Mouse (Mus musculus) hindbrain, embryonic 13.5 days (tissue): ENCODE results near the gene Pnmal2. TPM values are rescaled to one million over a fixed set of nuclear protein-coding genes. Genes with fewer than 3 reads are reported as not detected.

Source experiments
- ATAC-seq: fragments of 200-750 bp; cut with Nextera tagmentation; 2 replicates; pipeline ENCODE4 v1.8.0; 2017; ENCODE audit warnings: moderate TSS enrichment; ENCODE audit not compliant: low FRiP score
- H3K27ac ChIP-seq: fragments of 300-500 bp; sonication (generic); 2 replicates; pipeline ENCODE4 v1.5.1; 2015; ENCODE audit warnings: inconsistent platforms, mild to moderate bottlenecking, moderate library complexity
- H3K27me3 ChIP-seq: fragments of 300-500 bp; sonication (generic); 2 replicates; pipeline ENCODE4 v1.6.1; 2015; ENCODE audit warnings: mild to moderate bottlenecking, inconsistent platforms
- H3K36me3 ChIP-seq: fragments of 300-500 bp; sonication (generic); 2 replicates; pipeline ENCODE4 v1.6.1; 2015; ENCODE audit warnings: mild to moderate bottlenecking, inconsistent platforms
- H3K4me1 ChIP-seq: fragments of 300-500 bp; sonication (generic); replicated peaks from 2 replicates; pipeline ENCODE4 v1.6.1; 2015; ENCODE audit warnings: inconsistent platforms
- H3K4me2 ChIP-seq: fragments of 300-500 bp; sonication (generic); 2 replicates; pipeline ENCODE4 v1.6.1; 2015; ENCODE audit warnings: inconsistent platforms, mild to moderate bottlenecking, moderate library complexity
- H3K4me3 ChIP-seq: fragments of 300-500 bp; sonication (generic); 2 replicates; pipeline ENCODE4 v1.5.1; 2015; ENCODE audit warnings: mild to moderate bottlenecking, inconsistent platforms
- H3K9ac ChIP-seq: fragments of 300-500 bp; sonication (generic); 2 replicates; pipeline ENCODE4 v1.6.1; 2015; ENCODE audit warnings: mild to moderate bottlenecking, inconsistent platforms
- H3K9me3 ChIP-seq: fragments of 300-500 bp; sonication (generic); 2 replicates; pipeline ENCODE4 v1.6.1; 2016; ENCODE audit warnings: inconsistent platforms
- WGBS: fragments of 180-500 bp; shearing (Covaris S2); methylation state at CpG from one replicate; pipeline ENCODE4 v1.1.7; 2015; 5-methylcytosine and 5-hydroxymethylcytosine counted together
- polyA plus RNA-seq: library from polyadenylated mRNA; unstranded; fragments of >200 nt; fragmentation: Nextera tagmentation; extraction: Ambion mirVana; gene quantifications from 2 replicates; pipeline ENCODE4 v1.2.1, GENCODE M21; 2015

The Pnmal2 gene
- polyA plus RNA-seq, 1 experiment from 2014 or later: 110 TPM

GRCm38 (mm10) chr7:16932704-16933577 lies 11.5 kb upstream of the Pnmal2 start:
- H3K9ac ChIP-seq: no peak overlapping the region
- WGBS: 31% methylated on average over 14 of the region's 14 CpGs

GRCm38 (mm10) chr7:16937312-16937711 lies 7.2 kb upstream of the Pnmal2 start:
- WGBS: 48% methylated on average over 4 of the region's 4 CpGs
- Histone ChIP-seq H3K36me3 (no peaks in the 10 kb centered on the region), H3K27ac (peak overlapping the region; percentile 89; the same call in 1 of the 2 replicates), H3K9ac (no peak overlapping the region), H3K27me3 (no peaks in the 10 kb centered on the region), H3K4me3 (no peak overlapping the region), H3K9me3 (no peaks in the 10 kb centered on the region), H3K4me1 (peaks cover 54% of the 10 kb centered on the region), H3K4me2 (no peak overlapping the region)
- no peak for ATAC-seq

More at GRCm38 (mm10) chr7:16932704-16933577, 11.5 kb upstream of the Pnmal2 start:
- ATAC-seq: peak; percentile 61
- no peak overlapping the region for H3K4me3 ChIP-seq
- H3K36me3 ChIP-seq: no peaks in the 10 kb centered on the region
- H3K4me1 ChIP-seq: peaks cover 26% of the 10 kb centered on the region
- peak overlapping the region; percentile 20; the same call in 1 of the 2 replicates for H3K4me2 ChIP-seq
- no peaks in the 10 kb centered on the region for H3K27me3 ChIP-seq
- H3K27ac ChIP-seq: peak overlapping the region; percentile 85
- no peaks in the 10 kb centered on the region for H3K9me3 ChIP-seq

GRCm38 (mm10) chr7:16938117-16938791 lies 6.2 kb upstream of the Pnmal2 start:
- WGBS: 62% methylated on average over 17 of the region's 17 CpGs
- Histone ChIP-seq H3K27me3 (no peaks in the 10 kb centered on the region), H3K4me2 (peak overlapping the region; percentile 41), H3K36me3 (no peaks in the 10 kb centered on the region), H3K9ac (no peak overlapping the region), H3K4me1 (peaks cover 54% of the 10 kb centered on the region), H3K9me3 (no peaks in the 10 kb centered on the region), H3K4me3 (no peak overlapping the region), H3K27ac (peak overlapping the region; percentile 89)
- peak; percentile 89 for ATAC-seq

- Histone ChIP-seq H3K4me1 (peaks cover 62% of the 10 kb centered on the region), H3K9ac (peak overlapping the region; percentile 10; the same call in 1 of the 2 replicates), H3K4me3 (no peak overlapping the region), H3K27ac (peak overlapping the region; percentile 65), H3K4me2 (no peak overlapping the region), H3K9me3 (no peaks in the 10 kb centered on the region), H3K27me3 (no peaks in the 10 kb centered on the region), H3K36me3 (no peaks in the 10 kb centered on the region)
- 46% methylated on average over 7 of the region's 7 CpGs for WGBS
- ATAC-seq: no peak
Measured at GRCm38 (mm10) chr7:16940292-16940691, 4.2 kb upstream of the Pnmal2 start.

- Histone ChIP-seq H3K4me3 (no peak overlapping the region), H3K4me1 (peaks cover 86% of the 10 kb centered on the region), H3K4me2 (no peak overlapping the region), H3K27ac (peak overlapping the region; percentile 97), H3K9me3 (no peaks in the 10 kb centered on the region), H3K36me3 (no peaks in the 10 kb centered on the region), H3K9ac (no peak overlapping the region), H3K27me3 (no peaks in the 10 kb centered on the region; the same call in 1 of the 2 replicates)
- WGBS: 37% methylated on average over 4 of the region's 4 CpGs
- ATAC-seq: no peak
Measured at GRCm38 (mm10) chr7:16942861-16943260, 1.6 kb upstream of the Pnmal2 start.

- H3K27me3 ChIP-seq: peaks cover 8% of the 10 kb centered on the region; the same call in 1 of the 2 replicates
- H3K9me3 ChIP-seq: no peaks in the 10 kb centered on the region
- peak overlapping the region; percentile 93 for H3K9ac ChIP-seq
- H3K36me3 ChIP-seq: peaks cover 10% of the 10 kb centered on the region; the same call in 1 of the 2 replicates
- peaks cover 88% of the 10 kb centered on the region for H3K4me1 ChIP-seq
- peak overlapping the region; percentile 97 for H3K4me2 ChIP-seq
- no peak; the same call in 1 of the 2 replicates for ATAC-seq
- peak overlapping the region; percentile 97 for H3K27ac ChIP-seq
- peak overlapping the region; percentile 85 for H3K4me3 ChIP-seq
- 1% methylated on average over 22 of the region's 22 CpGs for WGBS
Measured at GRCm38 (mm10) chr7:16944808-16945315, 380 bp downstream of the Pnmal2 start.

- no peak for ATAC-seq
- Histone ChIP-seq H3K9me3 (no peaks in the 10 kb centered on the region), H3K4me3 (peak overlapping the region; percentile 85), H3K27ac (peak overlapping the region; percentile 97), H3K27me3 (peaks cover 8% of the 10 kb centered on the region; the same call in 1 of the 2 replicates), H3K4me1 (peaks cover 88% of the 10 kb centered on the region), H3K36me3 (peaks cover 10% of the 10 kb centered on the region; the same call in 1 of the 2 replicates), H3K4me2 (peak overlapping the region; percentile 97), H3K9ac (peak overlapping the region; percentile 93)
- 11% methylated on average over 17 of the region's 17 CpGs for WGBS
Measured at GRCm38 (mm10) chr7:16945419-16945818, 937 bp downstream of the Pnmal2 start.

- H3K36me3 ChIP-seq: peaks cover 10% of the 10 kb centered on the region; the same call in 1 of the 2 replicates
Measured at GRCm38 (mm10) chr7:16946441-16947348, 2.2 kb downstream of the Pnmal2 start.

GRCm38 (mm10) chr7:16947349-16947895 lies 2.9 kb downstream of the Pnmal2 start:
- Histone ChIP-seq H3K36me3 (peaks cover 10% of the 10 kb centered on the region; the same call in 1 of the 2 replicates), H3K4me3 (peak overlapping the region; percentile 85), H3K9me3 (no peaks in the 10 kb centered on the region), H3K4me1 (peaks cover 88% of the 10 kb centered on the region), H3K9ac (peak overlapping the region; percentile 93), H3K27ac (peak overlapping the region; percentile 97), H3K27me3 (peaks cover 8% of the 10 kb centered on the region; the same call in 1 of the 2 replicates), H3K4me2 (peak overlapping the region; percentile 97)
- ATAC-seq: no peak
- WGBS: 14% methylated on average over 21 of the region's 22 CpGs

More at GRCm38 (mm10) chr7:16946441-16947348, 2.2 kb downstream of the Pnmal2 start:
- peak overlapping the region; percentile 93 for H3K9ac ChIP-seq
- peak overlapping the region; percentile 97 for H3K27ac ChIP-seq
- 1% methylated on average over 53 of the region's 53 CpGs for WGBS
- H3K4me3 ChIP-seq: peak overlapping the region; percentile 85
- peaks cover 86% of the 10 kb centered on the region for H3K4me1 ChIP-seq
- ATAC-seq: no peak
- peaks cover 8% of the 10 kb centered on the region; the same call in 1 of the 2 replicates for H3K27me3 ChIP-seq
- peak overlapping the region; percentile 97 for H3K4me2 ChIP-seq
- no peaks in the 10 kb centered on the region for H3K9me3 ChIP-seq

- peak overlapping the region; percentile 85 for H3K4me3 ChIP-seq
- H3K9me3 ChIP-seq: no peaks in the 10 kb centered on the region
- H3K4me1 ChIP-seq: peaks cover 86% of the 10 kb centered on the region
- peak overlapping the region; percentile 97 for H3K27ac ChIP-seq
- H3K27me3 ChIP-seq: peaks cover 8% of the 10 kb centered on the region; the same call in 1 of the 2 replicates
- 1% methylated on average over 4 of the region's 4 CpGs for WGBS
- peaks cover 10% of the 10 kb centered on the region; the same call in 1 of the 2 replicates for H3K36me3 ChIP-seq
- H3K9ac ChIP-seq: peak overlapping the region; percentile 93
- no peak for ATAC-seq
- H3K4me2 ChIP-seq: peak overlapping the region; percentile 97
Measured at GRCm38 (mm10) chr7:16947959-16948361, 3.5 kb downstream of the Pnmal2 start.
